Mouse (Mus musculus) frontal cortex, adult 2 months (tissue): ENCODE measurements around the gene Dcaf11. TPM values are rescaled to one million over a fixed set of nuclear protein-coding genes. Genes with fewer than 3 reads are reported as not detected.

Experiments
- DNase-seq, 2 experiments: peaks; one replicate each; pipeline ENCODE4 v3.0.0; 2022; ENCODE audit warnings: low spot score in 1 of 2; ENCODE audit errors: extremely low spot score in 1 of 2
- polyA plus RNA-seq: library from polyadenylated mRNA; depleted of rRNA; stranded (reverse); fragments of >200 nt; gene quantifications from 2 replicates; pipeline ENCODE4 v1.2.3, GENCODE M21; 2012; rRNA removed

Dcaf11 gene
- polyA plus RNA-seq, 1 experiment: 128 TPM

- no peak for DNase-seq
Measured at GRCm38 (mm10) chr14:55613346-55613745, 53.5 kb downstream of the Dcaf11 start.

GRCm38 (mm10) chr14:55614565-55615178 lies 54.9 kb downstream of the Dcaf11 start:
- DNase-seq: no peak

DNA sequence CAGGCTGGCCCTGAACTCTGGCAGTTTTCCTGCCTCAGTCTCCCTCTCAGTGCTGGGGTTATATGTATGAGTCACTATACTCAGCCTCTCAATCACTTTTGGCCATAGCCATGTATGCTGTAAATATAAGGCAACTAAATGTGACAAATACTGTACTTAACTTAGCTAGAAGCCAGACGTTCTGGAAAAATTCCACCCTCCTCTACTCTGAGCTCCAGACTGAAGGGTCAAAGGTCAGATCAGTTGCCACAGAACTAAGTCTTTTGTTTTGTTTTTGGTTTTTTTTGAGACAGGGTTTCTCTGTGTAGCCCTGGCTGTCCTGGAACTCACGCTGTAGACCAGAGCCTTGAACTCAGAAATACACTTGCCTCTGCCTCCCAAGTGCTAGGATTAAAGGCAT lies 56.1 kb downstream of the Dcaf11 start:
- DNase-seq: no peak

- no peak for DNase-seq
Measured at GRCm38 (mm10) chr14:55616844-55617243, 57.0 kb downstream of the Dcaf11 start.

- no peak for DNase-seq
Measured at GRCm38 (mm10) chr14:55617822-55618221, 58.0 kb downstream of the Dcaf11 start, which contains the start of gene Rec8. Gene Rec8 (plus strand): TSS chr14:55618037.

GRCm38 (mm10) chr14:55618486-55619195 lies 58.8 kb downstream of the Dcaf11 start:
- no peak for DNase-seq

Other genes with a start within 250 kb of the Dcaf11 start
- gene Dhrs4, start 81.2 kb upstream of the Dcaf11 start, polyA plus RNA-seq: 17.1 and 17.6 TPM in 2 replicates
- gene Carmil3, start 69.4 kb upstream of the Dcaf11 start, polyA plus RNA-seq: 69.2 and 72.1 TPM in 2 replicates
- 512 and 532 TPM in 2 replicates for gene Cpne6, start 49.6 kb upstream of the Dcaf11 start, polyA plus RNA-seq
- 0.69 and 0.82 TPM in 2 replicates for gene Nrl, start 35.0 kb upstream of the Dcaf11 start, polyA plus RNA-seq
- gene Pck2, start 19.7 kb upstream of the Dcaf11 start, polyA plus RNA-seq: 30.5 and 36.9 TPM in 2 replicates
- 1.3 and 1.7 TPM in 2 replicates for gene A730061H03Rik, start 400 bp downstream of the Dcaf11 start, polyA plus RNA-seq
- gene Fitm1, start 15.6 kb downstream of the Dcaf11 start, polyA plus RNA-seq: 0.11 TPM in 1 of 2 replicates, not detected in the other
- gene Psme1, start 18.1 kb downstream of the Dcaf11 start, polyA plus RNA-seq: 62.6 and 82.8 TPM in 2 replicates
- 56.3 and 58.2 TPM in 2 replicates for gene Emc9, start 25.3 kb downstream of the Dcaf11 start, polyA plus RNA-seq
- 43.2 and 46.9 TPM in 2 replicates for gene Psme2, start 31.1 kb downstream of the Dcaf11 start, polyA plus RNA-seq
- 24.2 TPM in 2 replicates for gene Rnf31, start 31.7 kb downstream of the Dcaf11 start, polyA plus RNA-seq
- 19.1 and 22.9 TPM in 2 replicates for gene Irf9, start 43.6 kb downstream of the Dcaf11 start, polyA plus RNA-seq
- gene Rec8, start 58.0 kb downstream of the Dcaf11 start, polyA plus RNA-seq: 17.2 and 22.6 TPM in 2 replicates
- 139 and 152 TPM in 2 replicates for gene Ipo4, start 76.0 kb downstream of the Dcaf11 start, polyA plus RNA-seq
- 4.3 and 6.2 TPM in 2 replicates for gene Gm49378, start 77.9 kb downstream of the Dcaf11 start, polyA plus RNA-seq
- 33.0 and 38.5 TPM in 2 replicates for gene Tm9sf1, start 83.8 kb downstream of the Dcaf11 start, polyA plus RNA-seq
- 0.78 and 1.2 TPM in 2 replicates for gene Tssk4, start 90.2 kb downstream of the Dcaf11 start, polyA plus RNA-seq
- gene Mdp1, start 100.5 kb downstream of the Dcaf11 start, polyA plus RNA-seq: 46.0 and 46.7 TPM in 2 replicates
- 30.6 and 33.0 TPM in 2 replicates for gene Gmpr2, start 111.9 kb downstream of the Dcaf11 start, polyA plus RNA-seq
- gene Nedd8, start 112.1 kb downstream of the Dcaf11 start, polyA plus RNA-seq: 351 and 383 TPM in 2 replicates
- gene Tinf2, start 121.8 kb downstream of the Dcaf11 start, polyA plus RNA-seq: 19.2 and 21.7 TPM in 2 replicates
- 0.14 and 0.21 TPM in 2 replicates for gene Tgm1, start 153.9 kb downstream of the Dcaf11 start, polyA plus RNA-seq
- 60.7 and 64.3 TPM in 2 replicates for gene Rabggta, start 162.3 kb downstream of the Dcaf11 start, polyA plus RNA-seq
- gene Dhrs1, start 185.7 kb downstream of the Dcaf11 start, polyA plus RNA-seq: 111 and 119 TPM in 2 replicates
- 8.9 and 9.0 TPM in 2 replicates for gene Nop9, start 185.7 kb downstream of the Dcaf11 start, polyA plus RNA-seq
- gene Cideb, start 198.5 kb downstream of the Dcaf11 start, polyA plus RNA-seq: 15.6 and 18.7 TPM in 2 replicates
- gene Ltb4r2, start 201.4 kb downstream of the Dcaf11 start, polyA plus RNA-seq: 0.18 and 0.19 TPM in 2 replicates
- gene Ltb4r1, start 206.0 kb downstream of the Dcaf11 start, polyA plus RNA-seq: 0.11 and 0.14 TPM in 2 replicates
- gene Adcy4, start 224.1 kb downstream of the Dcaf11 start, polyA plus RNA-seq: 4.0 and 4.3 TPM in 2 replicates
- 0.67 and 0.68 TPM in 2 replicates for gene Ripk3, start 228.9 kb downstream of the Dcaf11 start, polyA plus RNA-seq